Mouse (Mus musculus) hindbrain, embryonic 16.5 days (tissue): ENCODE results near the gene Cox19. TPM values are rescaled to one million over a fixed set of nuclear protein-coding genes. Genes with fewer than 3 reads are reported as not detected.
A peak's percentile ranks its signal among the peaks of the same experiment; 100 is the strongest.
"Not testable (repeated sequence)": the region's sequence is repeated elsewhere in the genome, so short reads cannot be mapped to it uniquely, and the experiment has no call there.

Source experiments
- ATAC-seq: fragments of 200-750 bp; cut with Nextera tagmentation; 2 replicates; pipeline ENCODE4 v1.8.0; 2017; ENCODE audit warnings: moderate TSS enrichment, moderate library complexity
- H3K27ac ChIP-seq: fragments of 300-500 bp; sonication (generic); 2 replicates; pipeline ENCODE4 v1.5.1; 2014; ENCODE audit warnings: low read depth, mild to moderate bottlenecking, control low read depth, low read length, moderate library complexity
- H3K27me3 ChIP-seq: fragments of 300-500 bp; sonication (generic); replicated peaks from 2 replicates; pipeline ENCODE4 v1.6.1; 2014; ENCODE audit warnings: low read length; ENCODE audit not compliant: control insufficient read depth, insufficient read depth
- H3K36me3 ChIP-seq: fragments of 300-500 bp; sonication (generic); 2 replicates; pipeline ENCODE4 v1.6.1; 2014; ENCODE audit warnings: mild to moderate bottlenecking, low read length, moderate library complexity, mixed read lengths; ENCODE audit not compliant: control insufficient read depth, insufficient read depth
- H3K4me1 ChIP-seq: fragments of 300-500 bp; sonication (generic); 2 replicates; pipeline ENCODE4 v1.6.1; 2014; ENCODE audit warnings: low read depth, low read length; ENCODE audit not compliant: control insufficient read depth, insufficient read depth
- H3K4me2 ChIP-seq: fragments of 300-500 bp; sonication (generic); 2 replicates; pipeline ENCODE4 v1.6.1; 2014; ENCODE audit warnings: mild to moderate bottlenecking, low read length, control low read depth, moderate library complexity
- H3K4me3 ChIP-seq: fragments of 300-500 bp; sonication (generic); 2 replicates; pipeline ENCODE4 v1.5.1; 2014; ENCODE audit warnings: mild to moderate bottlenecking, low read length, control low read depth, moderate library complexity
- H3K9ac ChIP-seq: fragments of 300-500 bp; sonication (generic); 2 replicates; pipeline ENCODE4 v1.6.1; 2014; ENCODE audit warnings: low read depth, mild to moderate bottlenecking, control low read depth, low read length, moderate library complexity
- H3K9me3 ChIP-seq: fragments of 300-500 bp; sonication (generic); 2 replicates; pipeline ENCODE4 v1.6.1; 2014; ENCODE audit warnings: mild to moderate bottlenecking, low read length, moderate library complexity; ENCODE audit not compliant: control insufficient read depth
- WGBS: fragments of 180-500 bp; shearing (Covaris S2); extraction: QIAGEN DNeasy Blood & Tissue Kit; methylation state at CpG from one replicate; pipeline ENCODE4 v1.1.7; 2014; 5-methylcytosine and 5-hydroxymethylcytosine counted together
- polyA plus RNA-seq: library from polyadenylated mRNA; unstranded; fragments of >200 nt; fragmentation: Nextera tagmentation; extraction: Ambion mirVana; gene quantifications from 2 replicates; pipeline ENCODE4 v1.2.1, GENCODE M21; 2015

The Cox19 gene
- polyA plus RNA-seq, 1 experiment from 2014 or later = 95.1 TPM

- H3K27ac ChIP-seq = no peak overlapping the region
- H3K4me1 ChIP-seq = peaks cover 27% of the 10 kb centered on the region
- no peaks in the 10 kb centered on the region for H3K9me3 ChIP-seq
- no peak overlapping the region for H3K4me2 ChIP-seq
- WGBS = 92% methylated on average over 37 of the region's 37 CpGs
- no peak overlapping the region for H3K9ac ChIP-seq
- no peak for ATAC-seq
- H3K36me3 ChIP-seq = no peaks in the 10 kb centered on the region
- H3K4me3 ChIP-seq = no peak overlapping the region
- H3K27me3 ChIP-seq = no peaks in the 10 kb centered on the region
Observed at GRCm38 (mm10) chr5:139392219-139393196, 41.3 kb upstream of the Cox19 start.

DNA sequence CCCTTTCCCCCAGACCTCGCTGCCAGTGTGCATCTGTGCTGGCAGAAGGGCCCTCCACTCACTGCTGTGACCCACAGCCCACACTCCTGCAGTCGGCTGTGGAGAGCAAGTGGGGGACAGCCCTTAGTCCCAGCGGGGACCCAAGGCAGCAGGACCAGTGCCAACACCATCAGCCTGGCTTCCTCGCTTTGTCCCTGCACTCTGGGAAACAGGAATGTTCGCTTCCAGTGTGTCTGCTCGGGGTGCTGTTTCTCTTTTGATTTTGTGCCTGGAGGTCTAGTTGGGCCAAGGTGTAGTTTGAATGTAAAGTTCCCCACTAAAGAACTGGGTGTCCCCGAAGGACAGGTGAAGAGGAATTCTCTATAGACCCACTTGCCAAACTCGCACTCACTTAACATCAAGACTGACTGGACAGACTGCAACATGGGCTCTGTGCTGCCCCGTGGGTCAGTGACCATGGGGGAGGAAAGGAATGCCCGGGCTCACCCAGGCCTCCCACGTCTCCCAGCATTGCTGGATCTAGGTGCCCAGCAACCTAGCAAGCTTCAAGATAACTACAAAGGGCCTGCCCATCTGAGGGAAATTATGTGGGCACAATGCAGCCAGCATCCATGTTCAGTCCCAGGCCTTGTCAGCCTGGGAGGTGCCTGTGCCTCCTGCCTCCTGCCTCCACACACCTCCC lies 40.2 kb upstream of the Cox19 start:
- H3K4me1 ChIP-seq = peaks cover 27% of the 10 kb centered on the region
- no peaks in the 10 kb centered on the region for H3K36me3 ChIP-seq
- no peak overlapping the region; the same call in 1 of the 2 replicates for H3K9ac ChIP-seq
- H3K27me3 ChIP-seq = no peaks in the 10 kb centered on the region
- peak overlapping the region; percentile 40; the same call in 1 of the 2 replicates for H3K27ac ChIP-seq
- WGBS = 63% methylated on average over 11 of the region's 11 CpGs
- no peaks in the 10 kb centered on the region for H3K9me3 ChIP-seq
- H3K4me3 ChIP-seq = no peak overlapping the region
- no peak overlapping the region for H3K4me2 ChIP-seq
- no peak for ATAC-seq

- not testable (repeated sequence) for ATAC-seq
Observed at GRCm38 (mm10) chr5:139390324-139391119, 39.3 kb upstream of the Cox19 start.

DNA sequence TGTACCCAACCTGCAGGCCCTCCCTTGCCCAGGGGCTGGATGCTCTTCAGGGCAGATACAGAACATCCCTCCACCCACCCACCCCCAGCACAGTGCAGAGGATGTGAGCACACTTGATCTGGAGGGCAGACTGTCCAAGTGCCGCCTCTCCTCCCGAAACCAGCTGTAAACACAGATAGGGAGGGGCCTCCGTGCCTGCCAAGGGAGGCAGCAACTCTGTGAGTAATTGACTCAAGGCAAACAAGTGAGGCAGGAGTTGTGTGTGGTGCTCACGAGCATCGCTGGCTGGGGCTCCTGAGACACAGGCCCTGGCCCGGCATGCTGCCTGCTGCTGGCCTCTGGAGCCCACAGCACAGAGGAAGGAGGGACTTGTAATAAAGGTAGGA lies 38.5 kb upstream of the Cox19 start:
- peak overlapping the region; percentile 55 for H3K27ac ChIP-seq
- no peak overlapping the region for H3K9ac ChIP-seq
- H3K4me1 ChIP-seq = peaks cover 27% of the 10 kb centered on the region
- no peaks in the 10 kb centered on the region for H3K36me3 ChIP-seq
- ATAC-seq = peak; percentile 81
- H3K4me2 ChIP-seq = no peak overlapping the region
- H3K4me3 ChIP-seq = no peak overlapping the region
- WGBS = 31% methylated on average over 6 of the region's 6 CpGs
- no peaks in the 10 kb centered on the region for H3K27me3 ChIP-seq
- no peaks in the 10 kb centered on the region for H3K9me3 ChIP-seq

More at GRCm38 (mm10) chr5:139390324-139391119, 39.3 kb upstream of the Cox19 start:
- not testable (repeated sequence) for H3K27me3 ChIP-seq, H3K36me3 ChIP-seq, H3K4me3 ChIP-seq, H3K9ac ChIP-seq, H3K9me3 ChIP-seq, H3K4me2 ChIP-seq
- Histone ChIP-seq H3K4me1 (peaks cover 27% of the 10 kb centered on the region), H3K27ac (peak overlapping the region; percentile 55; the same call in 1 of the 2 replicates)
- 80% methylated on average over 5 of the region's 5 CpGs for WGBS

DNA sequence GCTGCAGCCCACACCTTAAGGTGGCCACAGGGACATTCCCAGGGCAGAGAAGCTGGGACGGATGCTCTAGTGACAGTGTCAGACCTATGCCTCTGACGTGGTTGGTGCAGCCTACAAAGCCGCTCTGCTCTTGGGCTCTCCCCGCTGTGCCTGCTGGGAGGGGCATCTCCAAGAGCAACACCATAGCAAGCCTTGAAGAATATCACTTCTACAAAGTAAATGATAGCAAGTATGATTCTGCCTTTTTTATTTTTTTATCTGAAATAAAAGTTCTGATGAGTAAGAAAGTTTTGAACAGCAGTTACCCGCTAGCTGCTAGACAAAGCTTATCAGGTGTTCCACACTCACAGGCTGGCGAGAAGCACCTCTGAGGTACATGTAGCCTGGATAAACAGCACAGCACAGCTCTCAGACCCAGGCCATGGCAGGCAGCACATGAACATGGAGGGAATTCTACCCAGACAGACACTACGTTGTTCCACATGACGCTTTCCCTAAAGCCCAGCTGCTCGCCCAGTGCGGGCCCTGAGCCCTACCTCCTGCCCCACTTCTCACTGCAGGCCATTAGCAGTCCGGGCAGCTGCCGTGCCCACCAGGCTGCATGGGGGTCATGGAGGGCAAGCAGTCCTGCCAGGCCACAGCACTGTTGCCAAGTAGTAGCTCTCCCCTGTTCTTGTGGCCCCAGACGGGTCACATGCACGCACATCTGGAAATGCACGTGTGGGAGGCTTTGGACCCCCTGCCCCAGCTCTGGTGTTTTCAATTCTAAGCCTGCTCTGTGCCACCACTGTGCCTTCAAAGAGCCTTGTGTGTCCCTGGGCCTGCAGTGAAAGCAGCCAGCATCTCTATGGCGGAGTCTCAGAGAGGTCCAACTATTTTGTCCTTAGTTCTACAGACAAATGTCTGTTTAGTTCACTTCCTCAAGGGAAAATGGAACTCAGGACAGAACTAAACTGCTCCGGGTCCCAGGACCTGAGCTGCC lies 37.8 kb upstream of the Cox19 start:
- H3K27ac ChIP-seq = peak overlapping the region; percentile 55
- H3K36me3 ChIP-seq = no peaks in the 10 kb centered on the region
- peaks cover 27% of the 10 kb centered on the region for H3K4me1 ChIP-seq
- peak; percentile 77 for ATAC-seq
- H3K9ac ChIP-seq = no peak overlapping the region
- no peaks in the 10 kb centered on the region for H3K27me3 ChIP-seq
- H3K9me3 ChIP-seq = no peaks in the 10 kb centered on the region
- no peak overlapping the region for H3K4me3 ChIP-seq
- WGBS = 63% methylated on average over 17 of the region's 17 CpGs
- H3K4me2 ChIP-seq = no peak overlapping the region

DNA sequence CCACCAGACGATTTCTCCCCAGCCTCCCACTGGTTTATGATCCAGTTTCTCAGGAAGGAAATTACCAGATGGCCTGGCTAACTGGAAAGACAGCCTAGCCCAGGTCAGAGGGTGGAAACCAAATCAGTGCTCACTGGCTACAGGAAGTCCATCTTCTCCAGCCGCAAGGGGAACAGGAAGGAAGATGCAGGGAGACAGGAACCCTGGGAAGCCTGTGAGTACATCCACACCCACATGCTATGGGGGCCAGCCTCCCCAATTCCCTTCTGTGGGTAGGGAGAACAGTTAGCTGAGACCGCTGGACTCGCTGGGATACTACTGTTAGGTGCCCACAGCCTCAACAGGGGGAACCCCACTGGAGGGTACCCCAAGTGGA lies 37.0 kb upstream of the Cox19 start:
- H3K4me1 ChIP-seq = peaks cover 28% of the 10 kb centered on the region
- peak overlapping the region; percentile 49 for H3K27ac ChIP-seq
- H3K27me3 ChIP-seq = no peaks in the 10 kb centered on the region
- H3K4me3 ChIP-seq = no peak overlapping the region
- no peaks in the 10 kb centered on the region for H3K9me3 ChIP-seq
- no peak overlapping the region for H3K4me2 ChIP-seq
- 71% methylated on average over 4 of the region's 4 CpGs for WGBS
- no peak for ATAC-seq
- H3K9ac ChIP-seq = no peak overlapping the region
- H3K36me3 ChIP-seq = no peaks in the 10 kb centered on the region

DNA sequence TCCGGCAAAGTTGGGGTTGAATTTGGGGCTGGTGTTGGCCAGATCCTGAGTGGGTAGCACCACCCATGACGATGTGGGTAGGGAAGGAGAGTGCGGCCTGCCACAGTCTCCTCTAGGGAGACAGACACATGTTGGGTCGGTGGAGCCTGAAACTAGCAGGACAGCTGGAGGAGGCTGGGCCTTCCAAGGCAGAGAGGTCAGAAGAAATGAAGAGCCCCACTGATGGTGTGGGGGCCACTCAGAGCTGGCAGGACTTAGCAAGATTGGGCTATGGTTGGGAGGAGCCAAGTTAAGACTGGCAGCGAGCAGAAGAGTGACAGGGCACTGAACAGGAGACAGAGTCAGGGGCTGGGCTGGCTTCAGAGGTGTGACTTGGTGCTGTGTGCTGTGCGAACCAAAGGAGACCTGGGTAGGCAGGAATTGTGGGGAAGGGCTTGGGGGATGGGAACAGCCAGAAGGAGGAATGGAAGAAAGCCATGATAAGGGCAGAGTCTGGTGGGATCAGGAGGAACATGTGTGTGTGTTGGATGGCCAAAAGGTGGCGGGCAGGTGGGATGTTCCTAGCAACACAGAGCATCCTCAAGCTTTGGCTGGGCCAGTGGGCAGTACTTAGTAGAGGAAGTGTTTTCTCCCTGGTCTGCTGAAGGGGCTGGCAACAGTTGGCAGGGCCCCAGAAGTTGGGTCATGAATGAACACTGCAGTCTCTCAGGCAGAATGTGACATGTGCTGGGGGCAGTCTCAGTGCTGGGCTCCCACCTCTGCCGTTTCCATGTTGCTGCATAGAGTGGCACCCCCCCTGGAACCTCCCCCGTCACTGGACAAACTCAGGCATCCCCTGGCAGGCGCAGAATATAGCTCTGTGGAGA lies 36.3 kb upstream of the Cox19 start:
- no peak overlapping the region for H3K4me2 ChIP-seq
- no peak overlapping the region for H3K9ac ChIP-seq
- peaks cover 33% of the 10 kb centered on the region for H3K4me1 ChIP-seq
- H3K27me3 ChIP-seq = no peaks in the 10 kb centered on the region
- no peak overlapping the region for H3K4me3 ChIP-seq
- peak overlapping the region; percentile 49 for H3K27ac ChIP-seq
- H3K9me3 ChIP-seq = no peaks in the 10 kb centered on the region
- ATAC-seq = peak; percentile 18; the same call in 1 of the 2 replicates
- 80% methylated on average over 10 of the region's 10 CpGs for WGBS
- H3K36me3 ChIP-seq = no peaks in the 10 kb centered on the region
